Mouse (Mus musculus) E14TG2a.4 (cell line): ENCODE measurements around the gene A530016L24Rik.

Source experiments
- H3K27me3 ChIP-seq: 2 replicates; pipeline ENCODE4 v1.6.1; 2014; ENCODE audit warnings: low read length, control low read depth; ENCODE audit not compliant: insufficient read depth
- H3K36me3 ChIP-seq: 2 replicates; pipeline ENCODE4 v1.6.1; 2014; ENCODE audit warnings: low read length, control low read depth; ENCODE audit not compliant: insufficient read depth
- H3K4me1 ChIP-seq: replicated peaks from 2 replicates; pipeline ENCODE4 v1.6.1; 2014; ENCODE audit warnings: low read depth, low read length, control low read depth
- H3K4me3 ChIP-seq: replicated peaks from 2 replicates; pipeline ENCODE4 v1.5.1; 2014; ENCODE audit warnings: mild to moderate bottlenecking, low read length
- H3K9me3 ChIP-seq: 2 replicates; pipeline ENCODE4 v1.6.1; 2014; ENCODE audit warnings: low read length, control low read depth
- CTCF ChIP-seq: conservative IDR thresholded peaks from 2 replicates; pipeline ENCODE4 v1.5.1; 2014; ENCODE audit warnings: low read length
- NANOG ChIP-seq: IDR thresholded peaks from 2 replicates; pipeline ENCODE4 v1.6.1; 2014; ENCODE audit warnings: borderline replicate concordance, low read length, mixed read lengths
- POU5F1 ChIP-seq: IDR thresholded peaks from 2 replicates; pipeline ENCODE4 v1.6.1; 2014; ENCODE audit warnings: low read length, borderline replicate concordance

The A530016L24Rik gene

DNA sequence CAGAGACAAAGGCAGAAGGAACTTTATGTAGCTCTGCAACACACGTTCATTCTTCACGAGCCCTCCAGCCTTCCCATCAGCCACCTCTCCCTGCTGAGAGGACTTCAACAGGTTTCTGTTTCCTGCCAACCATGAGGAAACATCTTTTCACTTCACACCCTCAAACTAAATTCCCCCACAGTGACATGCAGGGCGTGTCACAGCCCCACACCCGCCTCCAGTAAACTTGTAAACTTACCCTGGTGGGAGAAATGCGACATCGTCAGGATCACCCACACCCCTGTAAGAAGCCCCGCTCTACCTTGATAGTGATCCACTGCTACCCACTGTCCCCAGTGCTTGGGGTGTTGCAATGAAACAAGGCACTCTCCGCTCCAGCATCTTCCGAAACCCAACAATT is 49.1 kb downstream of the A530016L24Rik start:
- H3K4me3 ChIP-seq = no peak overlapping the region
- peaks cover 51% of the 10 kb centered on the region for H3K4me1 ChIP-seq
- no peak for TF ChIP-seq NANOG
- no peak for TF ChIP-seq POU5F1
- TF ChIP-seq CTCF = no peak
- peaks cover 46% of the 10 kb centered on the region for H3K27me3 ChIP-seq
- no peaks in the 10 kb centered on the region for H3K9me3 ChIP-seq
- no peaks in the 10 kb centered on the region for H3K36me3 ChIP-seq

DNA sequence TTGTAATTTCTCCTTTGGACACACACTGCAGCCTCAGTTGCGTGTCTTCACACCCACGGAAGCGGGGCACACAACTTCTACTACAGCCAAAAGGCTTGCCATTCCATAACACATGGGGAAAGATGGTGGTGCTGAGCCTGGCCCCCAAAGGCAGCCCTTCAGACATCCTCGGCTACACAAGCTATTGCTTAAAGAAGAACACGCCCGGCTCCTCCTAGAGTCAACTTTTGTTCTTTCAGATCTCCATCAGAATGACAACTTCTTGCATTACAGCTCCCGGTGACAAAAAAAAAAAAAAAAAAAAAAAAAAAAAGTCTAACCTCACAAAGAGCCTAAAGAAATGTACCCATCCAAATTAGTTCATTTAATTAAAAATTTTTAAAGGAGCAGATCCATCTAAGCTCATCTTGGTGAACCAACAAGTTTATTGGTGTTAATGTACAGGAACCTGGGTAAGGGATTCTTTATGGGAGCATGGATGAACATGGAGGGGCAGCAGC is 50.3 kb downstream of the A530016L24Rik start:
- TF ChIP-seq POU5F1 (no peak), NANOG (no peak), CTCF (no peak)
- H3K9me3 ChIP-seq = no peaks in the 10 kb centered on the region
- no peak overlapping the region for H3K4me3 ChIP-seq
- no peaks in the 10 kb centered on the region for H3K36me3 ChIP-seq
- H3K27me3 ChIP-seq = peaks cover 44% of the 10 kb centered on the region
- peaks cover 61% of the 10 kb centered on the region for H3K4me1 ChIP-seq

DNA sequence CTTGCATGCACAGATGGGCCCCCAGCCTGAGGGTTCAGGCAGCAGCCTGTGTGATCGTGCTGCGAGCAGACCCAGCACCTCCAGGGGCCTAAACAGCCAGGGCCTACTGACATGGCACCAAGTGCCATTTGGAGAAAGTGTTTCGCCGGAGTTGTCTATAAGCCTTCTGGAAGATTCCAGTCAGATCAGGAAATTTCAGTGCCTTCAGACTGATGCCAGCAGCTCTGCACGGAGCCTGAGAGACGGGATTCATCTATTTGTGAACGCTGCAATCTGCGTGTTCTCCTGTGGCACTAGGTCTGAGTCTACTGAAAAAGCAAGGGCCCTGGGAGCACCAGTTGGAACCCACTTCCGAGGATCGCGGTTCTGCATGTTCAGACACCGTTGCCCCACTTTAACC is 51.1 kb downstream of the A530016L24Rik start:
- peaks cover 41% of the 10 kb centered on the region for H3K27me3 ChIP-seq
- H3K4me1 ChIP-seq = peaks cover 69% of the 10 kb centered on the region
- H3K9me3 ChIP-seq = no peaks in the 10 kb centered on the region
- TF ChIP-seq NANOG = no peak
- no peak for TF ChIP-seq CTCF
- no peak for TF ChIP-seq POU5F1
- H3K4me3 ChIP-seq = no peak overlapping the region
- no peaks in the 10 kb centered on the region for H3K36me3 ChIP-seq

DNA sequence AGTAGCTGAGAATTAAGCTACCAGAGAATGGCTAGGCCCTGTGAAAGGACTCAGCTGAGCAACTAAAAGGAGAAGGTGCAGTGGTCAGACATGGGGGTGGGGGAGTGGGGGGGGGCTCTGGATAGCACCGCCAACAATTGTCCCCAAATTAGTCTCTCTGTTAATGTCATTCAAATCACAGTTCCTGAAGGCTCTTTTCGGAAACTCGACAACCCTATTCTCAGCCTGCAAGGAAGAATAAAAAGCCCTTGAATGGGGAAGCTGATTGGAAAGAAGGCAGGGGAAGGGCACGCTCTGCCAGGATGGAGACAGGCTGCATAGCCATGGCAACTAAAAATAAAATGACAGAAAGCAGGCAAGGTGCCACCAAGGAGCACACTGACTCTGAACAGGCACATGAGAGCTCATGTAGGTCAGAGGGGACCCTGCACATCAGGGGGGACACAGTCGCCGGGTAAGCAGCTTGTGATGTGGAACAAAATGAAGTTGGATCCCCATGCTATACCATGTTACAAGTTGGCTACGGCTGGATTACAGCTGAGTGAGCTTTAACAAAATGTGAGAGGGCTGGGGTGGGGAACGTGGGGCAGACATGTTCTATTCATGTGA is 52.3 kb downstream of the A530016L24Rik start:
- Histone ChIP-seq H3K27me3 (peaks cover 39% of the 10 kb centered on the region), H3K36me3 (no peaks in the 10 kb centered on the region), H3K4me1 (peaks cover 73% of the 10 kb centered on the region), H3K9me3 (no peaks in the 10 kb centered on the region), H3K4me3 (no peak overlapping the region)
- TF ChIP-seq POU5F1 (no peak), CTCF (no peak), NANOG (no peak)

DNA sequence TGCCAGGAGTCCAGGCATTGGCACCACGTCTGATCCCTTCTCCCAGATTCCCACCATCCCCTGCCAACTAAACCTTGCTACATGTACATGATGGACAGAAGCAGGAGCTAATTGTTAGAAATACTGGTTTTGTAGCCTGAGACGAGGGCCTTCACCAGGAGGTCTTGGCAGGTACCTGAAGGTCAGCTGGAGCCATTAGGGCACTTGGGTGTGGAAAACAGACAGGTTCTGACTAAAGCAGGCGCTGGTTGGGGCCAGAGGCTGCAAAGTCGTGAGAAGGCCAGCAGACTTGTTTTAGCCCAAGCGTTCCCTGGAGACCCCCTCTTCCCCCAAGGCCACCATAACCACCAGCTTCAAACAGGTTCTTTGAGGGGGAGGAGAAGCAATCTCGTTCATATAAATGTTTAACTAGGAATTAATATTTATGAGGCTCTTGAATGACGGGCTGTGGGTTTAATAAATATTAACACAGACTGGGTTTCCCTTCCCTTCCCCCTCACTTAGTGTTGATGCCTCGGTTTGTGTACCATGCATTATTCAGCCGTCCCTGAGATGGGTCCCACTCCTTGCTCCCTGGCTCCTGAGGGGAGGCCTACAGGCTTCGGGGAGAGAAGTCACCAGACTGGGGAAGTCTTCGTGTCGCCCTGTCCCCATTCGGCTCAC is 53.1 kb downstream of the A530016L24Rik start:
- H3K4me1 ChIP-seq = peaks cover 73% of the 10 kb centered on the region
- TF ChIP-seq NANOG (no peak), POU5F1 (no peak), CTCF (no peak)
- H3K4me3 ChIP-seq = no peak overlapping the region
- H3K36me3 ChIP-seq = no peaks in the 10 kb centered on the region
- peaks cover 31% of the 10 kb centered on the region for H3K27me3 ChIP-seq
- H3K9me3 ChIP-seq = no peaks in the 10 kb centered on the region

DNA sequence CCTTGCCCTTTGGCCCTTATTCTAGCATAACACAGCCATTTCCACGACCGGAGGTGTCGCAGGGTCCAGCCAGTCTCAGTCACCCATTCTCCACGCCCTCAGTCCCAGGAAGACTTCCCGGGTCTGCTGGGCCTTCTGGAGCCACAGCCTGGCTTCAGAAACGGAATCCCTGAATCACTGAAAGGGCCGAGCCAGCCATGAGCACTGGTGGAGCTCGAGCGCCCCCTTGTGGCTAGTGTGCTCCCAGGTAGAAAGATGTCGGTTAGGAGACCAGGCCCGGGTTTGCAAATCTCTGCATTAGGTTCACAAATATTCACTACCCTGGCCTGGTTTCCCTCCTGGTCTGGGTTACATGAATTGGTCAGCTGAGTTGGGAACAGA is 53.7 kb downstream of the A530016L24Rik start:
- H3K9me3 ChIP-seq = no peaks in the 10 kb centered on the region
- H3K27me3 ChIP-seq = peaks cover 27% of the 10 kb centered on the region
- no peak overlapping the region for H3K4me3 ChIP-seq
- H3K4me1 ChIP-seq = peaks cover 68% of the 10 kb centered on the region
- no peaks in the 10 kb centered on the region for H3K36me3 ChIP-seq
- TF ChIP-seq CTCF (peak; percentile 82), POU5F1 (no peak), NANOG (no peak)

DNA sequence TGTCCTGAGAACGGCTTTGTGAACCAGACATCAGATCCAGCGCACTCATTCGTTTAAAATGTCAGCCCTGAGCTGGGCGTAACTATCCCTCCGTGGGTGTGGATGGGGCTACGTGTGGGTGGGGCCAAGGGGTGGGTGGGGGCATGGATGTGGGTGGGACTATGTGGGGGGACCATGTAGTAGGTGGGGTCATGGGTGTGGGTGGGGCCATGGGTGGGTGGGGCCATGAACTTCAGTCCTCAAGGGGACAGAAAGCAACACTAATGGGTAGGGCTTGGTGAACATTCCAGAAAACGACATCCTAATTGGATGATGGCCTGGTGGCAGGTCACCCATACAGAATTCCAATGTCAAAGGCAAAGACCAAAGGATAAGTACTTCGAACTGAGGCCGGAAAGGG is 54.7 kb downstream of the A530016L24Rik start:
- H3K9me3 ChIP-seq = no peaks in the 10 kb centered on the region
- TF ChIP-seq POU5F1 (no peak), CTCF (no peak), NANOG (no peak)
- no peak overlapping the region for H3K4me3 ChIP-seq
- H3K27me3 ChIP-seq = peaks cover 17% of the 10 kb centered on the region
- peaks cover 58% of the 10 kb centered on the region for H3K4me1 ChIP-seq
- H3K36me3 ChIP-seq = no peaks in the 10 kb centered on the region

DNA sequence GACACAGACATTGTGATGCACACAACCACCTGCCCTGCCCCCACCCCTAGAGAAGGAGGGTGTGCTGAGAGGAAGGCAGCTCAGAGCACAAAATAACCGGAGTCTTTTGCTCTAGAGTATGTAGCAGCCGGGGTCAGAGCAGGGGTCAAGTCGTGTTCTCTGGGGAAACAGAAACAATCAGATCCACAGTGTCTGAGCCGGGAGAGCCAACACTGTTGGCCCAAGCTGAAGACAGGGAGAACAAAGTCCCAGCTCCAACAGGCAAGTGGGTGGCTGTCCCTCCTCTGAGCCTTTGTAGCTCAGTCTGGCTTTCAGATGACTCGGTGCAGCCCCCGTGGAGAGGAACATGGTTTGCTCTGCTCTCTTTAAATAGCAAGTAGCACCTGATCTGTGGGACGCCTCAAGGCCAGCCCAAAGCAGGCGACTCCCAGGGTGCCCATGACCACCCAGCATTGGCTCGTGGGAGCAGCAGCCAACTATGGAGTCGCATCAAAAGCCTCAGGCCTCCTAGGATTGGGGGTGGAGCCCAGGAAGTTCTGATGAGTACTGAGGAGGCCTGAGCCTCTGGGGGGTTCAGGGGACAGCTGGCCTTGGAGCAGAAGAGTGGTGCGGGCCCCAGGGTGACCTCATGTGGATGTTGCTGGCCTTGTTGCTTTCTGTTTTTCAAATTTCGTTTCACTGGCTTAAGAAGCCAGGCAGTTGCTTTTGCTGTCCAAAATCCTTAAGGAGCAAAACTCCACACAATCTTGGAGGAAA is 55.9 kb downstream of the A530016L24Rik start:
- no peak overlapping the region for H3K4me3 ChIP-seq
- H3K9me3 ChIP-seq = no peaks in the 10 kb centered on the region
- peaks cover 46% of the 10 kb centered on the region for H3K4me1 ChIP-seq
- H3K36me3 ChIP-seq = no peaks in the 10 kb centered on the region
- peaks cover 12% of the 10 kb centered on the region for H3K27me3 ChIP-seq
- TF ChIP-seq NANOG (no peak), POU5F1 (no peak), CTCF (no peak)
